Mouse (Mus musculus) myocyte (in vitro differentiated cells): ENCODE measurements at regions not wholly inside any gene's neighbourhood (a gene's known extent, or its start where the extent isn't known, plus 50 kb on each side); places are given as distances from the start of the nearest gene placed in this dataset.

ENCODE experiments used
- H3K27me3 ChIP-seq: one replicate; pipeline ENCODE4 v1.6.1; 2011; ENCODE audit not compliant: control insufficient read depth, insufficient read depth, insufficient read length
- H3K36me3 ChIP-seq: one replicate; pipeline ENCODE4 v1.6.1; 2011; ENCODE audit not compliant: control insufficient read depth, insufficient read depth
- H3K4me2 ChIP-seq: one replicate; pipeline ENCODE4 v1.6.1; 2011; ENCODE audit warnings: low read depth, control low read depth
- H3K4me3 ChIP-seq: one replicate; pipeline ENCODE4 v1.5.1; 2011; ENCODE audit warnings: mild to moderate bottlenecking, control low read depth, moderate library complexity
- H3K79me2 ChIP-seq: one replicate; pipeline ENCODE4 v1.6.1; 2011; ENCODE audit not compliant: control insufficient read depth, insufficient read depth
- H3ac ChIP-seq: one replicate; pipeline ENCODE4 v1.6.1; 2011; ENCODE audit not compliant: control insufficient read depth, insufficient read length
- CEBPB ChIP-seq: IDR thresholded peaks from 2 replicates; pipeline ENCODE4 v1.6.1; 2011; ENCODE audit warnings: mild to moderate bottlenecking, moderate library complexity; ENCODE audit not compliant: poor library complexity, insufficient read depth, severe bottlenecking
- E2F4 ChIP-seq: IDR thresholded peaks from one replicate; pipeline ENCODE4 v1.6.1; 2011; ENCODE audit warnings: mild to moderate bottlenecking, control low read depth, moderate library complexity; ENCODE audit not compliant: insufficient read depth
- MAX ChIP-seq: IDR thresholded peaks from one replicate; pipeline ENCODE4 v1.6.1; 2011; ENCODE audit warnings: low read depth, mild to moderate bottlenecking, control low read depth
- MYOD1 ChIP-seq, 3 experiments: IDR thresholded peaks; one replicate each; pipeline ENCODE4 v1.6.1; 2011; ENCODE audit warnings: control low read depth in 2 of 3, low read depth in 2 of 3, mild to moderate bottlenecking in 2 of 3, moderate library complexity in 1 of 3; ENCODE audit not compliant: insufficient read length in 2 of 3, control insufficient read depth in 1 of 3
- MYOG ChIP-seq, 3 experiments: IDR thresholded peaks; one replicate each; pipeline ENCODE4 v1.6.1; 2011; ENCODE audit warnings: control low read depth in 2 of 3, low read depth in 2 of 3, mild to moderate bottlenecking in 2 of 3; ENCODE audit not compliant: insufficient read length in 2 of 3, control insufficient read depth in 1 of 3, insufficient read depth in 1 of 3
- POLR2A ChIP-seq: IDR thresholded peaks from one replicate; pipeline ENCODE4 v1.6.1; 2011; ENCODE audit warnings: low read depth, mild to moderate bottlenecking, control low read depth, moderate library complexity; ENCODE audit not compliant: insufficient read length
- POLR2AphosphoS2 ChIP-seq: IDR thresholded peaks from one replicate; pipeline ENCODE4 v1.6.1; 2011; ENCODE audit warnings: low read depth, control low read depth; ENCODE audit not compliant: insufficient read length
- REST ChIP-seq: IDR thresholded peaks from one replicate; pipeline ENCODE4 v1.6.1; 2011; ENCODE audit warnings: mild to moderate bottlenecking, control low read depth, moderate library complexity; ENCODE audit not compliant: insufficient read depth, insufficient read length
- SRF ChIP-seq: IDR thresholded peaks from one replicate; pipeline ENCODE4 v1.6.1; 2011; ENCODE audit warnings: low read depth; ENCODE audit not compliant: control insufficient read depth, insufficient read length
- TCF12 ChIP-seq: IDR thresholded peaks from one replicate; pipeline ENCODE4 v1.6.1; 2011; ENCODE audit warnings: mild to moderate bottlenecking, control low read depth; ENCODE audit not compliant: poor library complexity, insufficient read depth, severe bottlenecking
- TCF3 ChIP-seq: IDR thresholded peaks from one replicate; pipeline ENCODE4 v1.6.1; 2011; ENCODE audit warnings: low read depth, control low read depth; ENCODE audit not compliant: insufficient read length
- USF1 ChIP-seq: IDR thresholded peaks from one replicate; pipeline ENCODE4 v1.6.1; 2011; ENCODE audit warnings: low read depth, mild to moderate bottlenecking, control low read depth, moderate library complexity

- no peak for TF ChIP-seq TCF12
- TF ChIP-seq MYOG (IDR thresholded peaks at IDR 0.05; ENCODE audit: control insufficient read depth in 1 of 3, insufficient read depth in 1 of 3, insufficient read length in 2 of 3, low read depth in 2 of 3): no peak
- no peak for TF ChIP-seq E2F4
- TF ChIP-seq MYOD1 (IDR thresholded peaks at IDR 0.05; ENCODE audit: control insufficient read depth in 1 of 3, insufficient read length in 2 of 3, low read depth in 2 of 3): no peak
- no peak for TF ChIP-seq POLR2A
- TF ChIP-seq REST: no peak
- no peak for TF ChIP-seq POLR2AphosphoS2
- H3ac ChIP-seq: no peak overlapping the region
- H3K36me3 ChIP-seq: no peaks in the 10 kb centered on the region
- no peak overlapping the region for H3K4me3 ChIP-seq
- no peak overlapping the region for H3K4me2 ChIP-seq
- no peaks in the 10 kb centered on the region for H3K27me3 ChIP-seq
- H3K79me2 ChIP-seq: no peaks in the 10 kb centered on the region
Measured at GRCm38 (mm10) chr16:95868896-95869295, 121.9 kb downstream of the Psmg1 start.

GRCm38 (mm10) chr16:95867516-95867915 is 123.2 kb downstream of the Psmg1 start:
- no peaks in the 10 kb centered on the region for H3K27me3 ChIP-seq
- H3K4me3 ChIP-seq: no peak overlapping the region
- no peak overlapping the region for H3ac ChIP-seq
- H3K36me3 ChIP-seq: no peaks in the 10 kb centered on the region
- TF ChIP-seq CEBPB (no peak), MYOD1 (IDR thresholded peaks at IDR 0.05; ENCODE audit: control insufficient read depth in 1 of 3, insufficient read length in 2 of 3, low read depth in 2 of 3) (no peak), TCF12 (no peak), MAX (no peak), USF1 (no peak), POLR2AphosphoS2 (no peak), TCF3 (no peak), REST (no peak), MYOG (IDR thresholded peaks at IDR 0.05; ENCODE audit: control insufficient read depth in 1 of 3, insufficient read depth in 1 of 3, insufficient read length in 2 of 3, low read depth in 2 of 3) (no peak), SRF (no peak), E2F4 (no peak), POLR2A (no peak)
- no peak overlapping the region for H3K4me2 ChIP-seq
- H3K79me2 ChIP-seq: no peaks in the 10 kb centered on the region

- TF ChIP-seq POLR2A (no peak), E2F4 (no peak), SRF (no peak), POLR2AphosphoS2 (no peak), CEBPB (no peak), TCF3 (no peak), REST (no peak), MYOD1 (IDR thresholded peaks at IDR 0.05; ENCODE audit: control insufficient read depth in 1 of 3, insufficient read length in 2 of 3, low read depth in 2 of 3) (no peak), USF1 (no peak), TCF12 (no peak), MAX (no peak), MYOG (IDR thresholded peaks at IDR 0.05; ENCODE audit: control insufficient read depth in 1 of 3, insufficient read depth in 1 of 3, insufficient read length in 2 of 3, low read depth in 2 of 3) (no peak)
- no peaks in the 10 kb centered on the region for H3K27me3 ChIP-seq
- H3ac ChIP-seq: no peak overlapping the region
- no peak overlapping the region for H3K4me2 ChIP-seq
- H3K79me2 ChIP-seq: no peaks in the 10 kb centered on the region
- no peak overlapping the region for H3K4me3 ChIP-seq
- no peaks in the 10 kb centered on the region for H3K36me3 ChIP-seq
Measured at GRCm38 (mm10) chr16:95866866-95867420, 123.8 kb downstream of the Psmg1 start.

- H3K4me3 ChIP-seq: no peak overlapping the region
- H3K79me2 ChIP-seq: no peaks in the 10 kb centered on the region
- TF ChIP-seq TCF12 (no peak), REST (no peak), MAX (no peak), SRF (no peak)
- H3K27me3 ChIP-seq: no peaks in the 10 kb centered on the region
- no peak overlapping the region for H3ac ChIP-seq
- no peaks in the 10 kb centered on the region for H3K36me3 ChIP-seq
- no peak overlapping the region for H3K4me2 ChIP-seq
Measured at GRCm38 (mm10) chr16:95865603-95866002, 125.2 kb downstream of the Psmg1 start.

GRCm38 (mm10) chr16:95864646-95865045 is 126.1 kb downstream of the Psmg1 start:
- no peak for TF ChIP-seq E2F4
- no peak for TF ChIP-seq TCF3
- no peak for TF ChIP-seq MYOD1 (IDR thresholded peaks at IDR 0.05; ENCODE audit: control insufficient read depth in 1 of 3, insufficient read length in 2 of 3, low read depth in 2 of 3)
- TF ChIP-seq MAX: no peak
- no peak for TF ChIP-seq POLR2AphosphoS2
- no peak for TF ChIP-seq SRF
- TF ChIP-seq TCF12: no peak
- TF ChIP-seq REST: no peak
- TF ChIP-seq MYOG (IDR thresholded peaks at IDR 0.05; ENCODE audit: control insufficient read depth in 1 of 3, insufficient read depth in 1 of 3, insufficient read length in 2 of 3, low read depth in 2 of 3): no peak
- TF ChIP-seq USF1: no peak
- TF ChIP-seq POLR2A: no peak
- no peak for TF ChIP-seq CEBPB
- H3K79me2 ChIP-seq: no peaks in the 10 kb centered on the region
- H3ac ChIP-seq: no peak overlapping the region
- H3K36me3 ChIP-seq: no peaks in the 10 kb centered on the region
- no peak overlapping the region for H3K4me2 ChIP-seq
- H3K27me3 ChIP-seq: no peaks in the 10 kb centered on the region
- H3K4me3 ChIP-seq: no peak overlapping the region
